Mouse (Mus musculus): ENCODE measurements around the gene Sema3g. TPM values are rescaled to one million over a fixed set of nuclear protein-coding genes. Genes with fewer than 3 reads are reported as not detected.

Gene Sema3g
- total RNA-seq, 2 experiments from 2014 or later = not detected

GRCm38 (mm10) chr14:31194891-31195513, 22.7 kb upstream of the Sema3g start:
- ATAC-seq (replicated peaks; ENCODE audit: low FRiP score, poor library complexity, severe bottlenecking) = 0 out of 2 replicates have a peak, but pooled peaks have one; percentile 17

DNA sequence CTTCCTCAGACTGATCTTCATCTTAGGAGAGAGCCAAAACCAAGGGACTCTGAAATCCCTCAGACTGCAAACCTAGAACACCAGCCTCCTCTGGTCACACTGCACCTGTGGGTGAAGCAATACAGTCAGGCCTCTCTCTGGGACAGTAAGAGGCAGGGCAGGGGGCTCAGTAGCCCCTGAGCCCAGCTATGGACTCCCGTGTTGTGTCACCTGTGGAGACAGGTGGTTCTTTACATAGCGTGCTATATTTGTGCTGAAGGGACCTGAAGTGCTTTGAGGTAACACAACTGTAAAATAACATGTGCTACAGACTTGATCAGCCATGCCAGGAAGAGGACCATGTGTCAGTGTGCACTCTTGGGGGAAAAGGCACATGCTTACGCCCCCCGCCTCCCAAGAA, 22.1 kb upstream of the Sema3g start:
- ATAC-seq (replicated peaks; ENCODE audit: low FRiP score, poor library complexity, severe bottlenecking) = no peak

DNA sequence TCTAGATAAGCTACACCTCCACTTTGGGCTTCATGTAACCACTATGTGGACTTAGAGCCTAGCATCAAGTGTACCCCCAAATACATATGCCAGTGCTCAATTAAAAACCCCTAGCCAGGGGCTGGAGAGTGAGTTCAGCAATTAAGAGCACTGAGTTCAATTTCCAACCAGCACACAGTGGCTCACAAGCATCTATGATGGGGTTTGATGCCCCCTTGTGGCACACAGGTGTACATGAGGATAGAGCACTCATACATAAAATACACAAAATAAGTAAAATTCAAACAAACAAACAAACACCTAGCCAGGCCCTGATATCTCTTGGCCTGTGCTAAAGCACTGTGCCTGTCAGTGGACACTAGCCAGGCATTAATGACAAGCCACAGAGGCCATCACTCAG, 21.7 kb upstream of the Sema3g start:
- peak; percentile 66 for ATAC-seq (replicated peaks; ENCODE audit: low FRiP score, poor library complexity, severe bottlenecking)

- ATAC-seq (replicated peaks; ENCODE audit: low FRiP score, poor library complexity, severe bottlenecking) = 0 out of 2 replicates have a peak, but pooled peaks have one; percentile 43
These were observed 19.8 kb upstream of the Sema3g start for GRCm38 (mm10) chr14:31197547-31198516.

- no peak for ATAC-seq (replicated peaks; ENCODE audit: low FRiP score, poor library complexity, severe bottlenecking)
These were observed 18.1 kb upstream of the Sema3g start for GRCm38 (mm10) chr14:31199599-31199998.

DNA sequence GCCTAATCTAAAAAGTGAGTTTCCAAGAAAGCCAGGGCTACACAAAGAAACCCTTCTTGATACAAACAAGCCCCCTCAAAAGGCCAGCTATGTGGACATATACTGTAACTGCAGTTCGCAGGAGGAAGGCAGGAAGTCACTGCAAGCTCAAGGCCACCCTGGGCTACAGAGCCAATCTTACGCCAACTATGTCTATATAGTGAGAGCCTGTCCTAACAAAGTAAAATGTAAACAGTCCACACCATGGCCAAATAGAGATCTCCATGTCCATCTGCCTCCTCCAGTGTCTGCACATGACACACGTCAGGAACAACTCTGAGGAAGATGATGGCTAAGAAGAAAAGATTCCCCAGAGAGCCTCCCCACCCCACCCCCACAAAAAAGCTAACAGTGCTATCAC, 17.6 kb upstream of the Sema3g start:
- ATAC-seq (replicated peaks; ENCODE audit: low FRiP score, poor library complexity, severe bottlenecking) = no peak

DNA sequence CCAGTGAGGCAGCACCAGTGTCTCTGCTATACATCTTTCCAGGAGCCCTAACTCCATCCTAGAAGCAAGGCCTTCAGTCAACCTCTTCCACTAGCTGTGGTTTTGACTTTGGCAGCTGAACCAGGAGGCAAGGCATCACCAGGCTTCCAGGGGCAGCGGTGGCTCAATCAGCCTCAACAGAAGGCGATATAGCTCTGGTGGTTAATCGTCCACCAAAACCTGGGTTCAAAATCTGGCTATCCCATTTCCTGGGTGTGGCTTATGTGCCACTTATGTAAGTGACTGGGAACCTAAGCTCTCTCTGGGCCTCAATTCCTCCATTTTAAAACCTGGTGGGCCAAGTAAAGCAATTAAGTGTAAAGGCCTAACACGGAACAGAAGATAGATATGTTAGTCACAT, 12.8 kb upstream of the Sema3g start:
- ATAC-seq (replicated peaks; ENCODE audit: low FRiP score, poor library complexity, severe bottlenecking) = no peak

DNA sequence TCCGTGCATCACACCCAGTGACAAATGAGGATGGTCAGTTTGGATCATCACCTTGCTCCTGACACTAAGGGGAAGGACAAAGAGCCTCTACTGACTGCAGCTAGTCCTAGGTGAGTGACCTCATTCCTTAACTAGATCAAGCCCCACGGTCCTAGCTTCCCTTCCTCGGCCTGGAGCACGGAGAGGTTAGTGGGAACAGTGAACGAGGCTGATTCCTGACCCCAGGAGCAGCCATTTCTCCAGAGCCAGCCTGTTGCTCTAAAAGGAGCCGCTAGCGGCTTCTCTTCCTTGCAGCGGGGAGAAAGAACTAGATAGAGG, 12.5 kb upstream of the Sema3g start:
- ATAC-seq (replicated peaks; ENCODE audit: low FRiP score, poor library complexity, severe bottlenecking) = no peak

DNA sequence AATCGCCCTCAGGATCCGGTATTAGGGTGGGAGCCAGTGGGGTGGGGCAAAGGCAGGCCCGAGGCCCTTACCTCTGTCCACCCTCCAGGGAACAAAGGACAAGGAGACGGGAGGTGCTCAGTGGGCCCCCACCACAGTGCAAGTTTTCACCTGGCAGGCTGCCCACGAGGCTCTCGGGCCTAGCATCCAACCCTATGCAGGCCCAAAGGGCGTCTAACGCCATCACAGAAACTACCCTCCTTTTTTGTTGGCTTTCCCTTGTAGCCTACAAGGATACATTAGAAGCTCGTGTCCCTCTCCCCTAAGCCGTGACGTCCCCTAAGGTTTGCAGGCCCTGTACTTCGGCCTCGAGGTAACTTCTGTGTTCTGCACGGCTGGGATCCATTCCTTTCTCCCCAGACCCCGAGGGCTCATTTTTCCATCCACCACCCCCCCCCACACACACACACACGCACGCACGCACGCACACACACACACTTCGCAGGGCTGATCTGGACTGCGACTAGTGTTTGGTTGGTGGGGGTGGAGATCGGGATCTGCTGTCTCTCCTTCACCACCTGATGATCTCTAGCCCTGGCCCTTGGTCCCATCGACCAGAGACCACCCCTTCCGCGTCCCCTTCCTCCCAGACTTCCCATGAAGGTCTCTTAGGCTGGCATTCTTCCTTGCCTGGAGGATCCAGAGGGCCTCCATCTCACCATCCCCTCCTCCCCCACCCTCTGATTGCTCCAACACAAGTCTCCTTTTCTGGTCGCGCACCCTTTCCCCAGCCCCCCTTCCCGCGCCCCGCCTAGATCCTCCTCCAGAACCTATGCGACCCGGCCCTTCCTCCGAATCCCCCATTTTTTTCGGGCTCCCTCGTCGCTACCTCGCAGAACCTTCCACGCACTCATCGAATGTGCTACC, 11.8 kb upstream of the Sema3g start:
- ATAC-seq (replicated peaks; ENCODE audit: low FRiP score, poor library complexity, severe bottlenecking) = no peak

GRCm38 (mm10) chr14:31206472-31206981, 11.1 kb upstream of the Sema3g start:
- peak; percentile 87 for ATAC-seq (replicated peaks; ENCODE audit: low FRiP score, poor library complexity, severe bottlenecking)

DNA sequence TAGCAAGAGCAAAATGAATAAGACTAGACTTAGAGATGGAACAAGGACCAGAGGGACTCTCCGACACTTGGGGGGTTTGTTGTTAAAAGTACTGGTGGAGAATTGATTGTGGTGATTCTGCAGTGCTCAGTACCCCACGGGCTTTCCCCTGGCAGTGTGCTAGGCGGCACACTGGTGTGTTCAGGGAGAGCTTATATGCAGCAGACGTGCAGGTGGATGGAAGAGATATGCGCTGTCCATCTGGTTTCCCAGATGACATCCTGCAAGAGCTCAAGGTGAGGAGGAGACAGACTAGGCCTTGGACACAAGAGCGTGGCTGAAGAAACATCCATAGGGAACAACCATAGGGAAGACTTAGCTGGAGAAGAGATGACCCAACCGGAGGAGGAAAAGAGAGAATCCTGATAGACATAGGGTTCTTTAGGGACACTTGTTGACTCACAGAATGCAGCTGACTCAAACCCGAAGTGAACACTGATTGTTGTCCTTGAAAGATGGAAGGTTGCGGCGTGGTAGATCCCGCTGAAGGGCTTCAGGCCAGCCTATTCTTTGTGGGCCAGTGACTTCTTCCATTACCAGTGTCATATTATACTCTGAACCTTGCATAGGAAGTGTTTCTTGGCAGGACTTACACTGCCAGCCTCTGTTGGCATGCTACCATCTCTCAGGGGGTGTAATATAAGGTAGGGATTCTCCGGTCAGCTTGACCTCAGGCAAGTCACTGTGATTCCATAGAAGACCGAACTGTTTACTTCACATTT, 10.4 kb upstream of the Sema3g start:
- peak; percentile 76 for ATAC-seq (replicated peaks; ENCODE audit: low FRiP score, poor library complexity, severe bottlenecking)

DNA sequence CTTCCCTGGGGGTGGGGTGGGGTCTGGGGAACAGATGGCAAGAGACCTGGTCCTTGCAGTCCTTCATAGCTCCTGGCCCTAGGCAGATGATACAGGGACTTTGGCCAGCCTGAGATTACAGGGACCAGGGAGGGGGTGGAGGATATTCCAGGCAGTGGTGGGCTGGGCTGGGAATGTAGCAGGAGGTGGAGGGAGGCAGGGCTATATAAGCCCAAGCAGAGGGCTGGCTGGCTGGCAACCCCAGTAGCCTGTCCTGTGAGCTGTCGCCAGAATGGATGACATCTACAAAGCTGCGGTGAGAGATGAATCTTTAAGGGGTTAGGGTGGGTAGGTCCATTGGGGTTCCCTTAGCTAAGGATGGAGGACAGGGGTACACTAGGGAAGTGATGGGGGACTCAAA, 9.6 kb upstream of the Sema3g start, which contains the start of gene Tnnc1:
Gene Tnnc1 (plus strand): TSS at position 229 of the 400 bp plus-strand sequence.
- no peak for ATAC-seq (replicated peaks; ENCODE audit: low FRiP score, poor library complexity, severe bottlenecking)

DNA sequence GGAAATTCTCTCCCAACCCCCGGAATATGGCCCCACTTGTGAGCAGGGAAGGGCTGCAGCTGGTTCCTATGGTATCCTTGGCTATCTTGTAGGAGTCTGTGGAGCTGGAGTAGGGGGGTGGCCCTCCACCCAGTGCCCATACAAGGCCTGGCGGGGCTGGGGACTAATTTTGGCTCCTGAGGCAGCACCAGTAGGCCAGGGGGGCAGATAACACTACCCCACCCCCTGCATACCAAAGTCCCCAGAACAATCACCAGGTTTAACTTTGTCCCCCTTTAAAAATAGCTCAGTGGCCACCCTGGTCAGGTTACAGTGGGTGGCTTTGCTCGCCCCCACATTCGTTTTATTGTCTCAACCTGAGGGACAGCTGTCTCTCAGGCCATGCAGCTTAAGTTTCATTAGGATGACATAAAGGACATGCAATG, 8.5 kb upstream of the Sema3g start:
- no peak for ATAC-seq (replicated peaks; ENCODE audit: low FRiP score, poor library complexity, severe bottlenecking)

- ATAC-seq (replicated peaks; ENCODE audit: low FRiP score, poor library complexity, severe bottlenecking) = no peak
These were observed 5.8 kb upstream of the Sema3g start for GRCm38 (mm10) chr14:31211854-31212253.

- ATAC-seq (replicated peaks; ENCODE audit: low FRiP score, poor library complexity, severe bottlenecking) = no peak
These were observed 5.2 kb upstream of the Sema3g start for GRCm38 (mm10) chr14:31212499-31212898.

- ATAC-seq (replicated peaks; ENCODE audit: low FRiP score, poor library complexity, severe bottlenecking) = no peak
These were observed 3.8 kb upstream of the Sema3g start for GRCm38 (mm10) chr14:31213868-31214267.

GRCm38 (mm10) chr14:31214684-31215083, 3.0 kb upstream of the Sema3g start:
- ATAC-seq (replicated peaks; ENCODE audit: low FRiP score, poor library complexity, severe bottlenecking) = no peak

DNA sequence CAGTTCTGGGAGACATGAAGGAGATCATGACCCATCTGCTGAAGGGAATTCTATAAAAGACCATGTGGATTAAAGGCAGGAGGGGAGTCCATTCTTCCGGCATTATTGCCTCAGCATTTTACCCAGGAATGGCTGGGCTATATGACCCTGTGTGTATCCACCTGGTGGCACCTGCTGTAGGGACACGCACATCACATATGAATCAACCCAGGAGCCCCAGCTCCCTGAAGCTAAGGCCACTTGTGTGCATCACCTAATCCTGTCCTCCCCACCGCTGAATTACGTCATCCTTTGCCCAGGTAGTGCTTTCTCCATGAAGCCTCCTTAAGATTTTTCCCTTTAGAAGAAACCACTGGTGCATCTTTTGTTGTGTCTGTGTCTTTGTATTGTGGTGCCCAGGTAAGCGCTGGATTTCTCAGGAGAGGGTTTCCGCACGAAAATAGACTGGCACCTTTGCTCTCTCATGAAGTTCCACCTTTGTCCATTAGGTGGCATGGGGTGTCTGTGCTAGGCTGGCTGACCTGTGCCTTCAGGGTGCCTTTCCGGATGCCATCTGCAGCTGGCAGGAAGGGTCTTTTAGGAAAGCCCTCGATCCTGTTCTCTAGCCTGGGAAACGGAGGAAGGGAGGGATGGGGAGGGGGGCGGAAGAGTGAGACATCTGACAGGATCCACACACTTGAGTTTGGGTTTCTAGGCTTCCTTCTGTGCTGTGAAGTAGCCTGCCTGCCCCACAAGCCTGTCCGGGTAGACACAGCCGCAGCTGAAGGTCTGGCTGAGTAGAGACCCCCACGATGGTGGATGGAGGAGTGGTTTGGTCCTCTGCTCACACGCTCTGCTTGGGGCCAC, 2.3 kb upstream of the Sema3g start:
- ATAC-seq (replicated peaks; ENCODE audit: low FRiP score, poor library complexity, severe bottlenecking) = peak; percentile 81

All from erythroblast, adult 5-6 weeks (primary cell).